Mouse (Mus musculus) hindbrain, embryonic 11.5 days (tissue): ENCODE results near the gene Rmnd5b. TPM values are rescaled to one million over a fixed set of nuclear protein-coding genes. Genes with fewer than 3 reads are reported as not detected.
A peak's percentile ranks its signal among the peaks of the same experiment; 100 is the strongest.
"Not testable (repeated sequence)": the region's sequence is repeated elsewhere in the genome, so short reads cannot be mapped to it uniquely, and the experiment has no call there.

Source experiments
- ATAC-seq: fragments of 200-750 bp; cut with Nextera tagmentation; 2 replicates; pipeline ENCODE4 v1.8.0; 2017; ENCODE audit warnings: mild to moderate bottlenecking, moderate TSS enrichment, moderate library complexity; ENCODE audit not compliant: low FRiP score
- DNase-seq: peaks from one replicate; pipeline ENCODE4 v3.0.0-alpha.2; 2015; ENCODE audit warnings: low spot score
- H3K27ac ChIP-seq: fragments of 300-500 bp; sonication (generic); 2 replicates; pipeline ENCODE4 v1.5.1; 2014; ENCODE audit warnings: mild to moderate bottlenecking, low read depth, low read length
- H3K27me3 ChIP-seq: fragments of 300-500 bp; sonication (generic); 2 replicates; pipeline ENCODE4 v1.6.1; 2014; ENCODE audit warnings: mild to moderate bottlenecking, low read length, moderate library complexity, mixed read lengths; ENCODE audit not compliant: control insufficient read depth, insufficient read depth
- H3K36me3 ChIP-seq: fragments of 300-500 bp; sonication (generic); 2 replicates; pipeline ENCODE4 v1.6.1; 2014; ENCODE audit warnings: mild to moderate bottlenecking, low read length, moderate library complexity, mixed read lengths; ENCODE audit not compliant: control insufficient read depth, insufficient read depth
- H3K4me1 ChIP-seq: fragments of 300-500 bp; sonication (generic); replicated peaks from 2 replicates; pipeline ENCODE4 v1.6.1; 2014; ENCODE audit warnings: low read length, mixed read lengths; ENCODE audit not compliant: control insufficient read depth, insufficient read depth
- H3K4me2 ChIP-seq: fragments of 300-500 bp; sonication (generic); replicated peaks from 2 replicates; pipeline ENCODE4 v1.6.1; 2014; ENCODE audit warnings: mild to moderate bottlenecking, low read depth, low read length
- H3K4me3 ChIP-seq: fragments of 300-500 bp; sonication (generic); 2 replicates; pipeline ENCODE4 v1.5.1; 2014; ENCODE audit warnings: low read depth, low read length
- H3K9ac ChIP-seq: fragments of 300-500 bp; sonication (generic); 2 replicates; pipeline ENCODE4 v1.6.1; 2014; ENCODE audit warnings: low read depth, low read length
- H3K9me3 ChIP-seq: fragments of 300-500 bp; sonication (generic); 2 replicates; pipeline ENCODE4 v1.6.1; 2016; ENCODE audit warnings: low read length; ENCODE audit not compliant: control insufficient read depth
- WGBS: fragments of 180-500 bp; shearing (Covaris S2); extraction: QIAGEN DNeasy Blood & Tissue Kit; methylation state at CpG from one replicate; pipeline ENCODE4 v1.1.7; 2014; 5-methylcytosine and 5-hydroxymethylcytosine counted together
- polyA plus RNA-seq: library from polyadenylated mRNA; unstranded; fragments of >200 nt; fragmentation: Nextera tagmentation; extraction: Ambion mirVana; gene quantifications from 2 replicates; pipeline ENCODE4 v1.2.1, GENCODE M21; 2014

Gene Rmnd5b
- polyA plus RNA-seq, 1 experiment from 2014 or later, result 43.7 TPM

GRCm38 (mm10) chr11:51609940-51610339 is 25.8 kb downstream of the Rmnd5b start:
- 85% methylated on average over 5 of the region's 5 CpGs for WGBS

GRCm38 (mm10) chr11:51609266-51609909 is 26.3 kb downstream of the Rmnd5b start:
- 89% methylated on average over 3 of the region's 3 CpGs for WGBS
- ATAC-seq, result no peak

More at GRCm38 (mm10) chr11:51609940-51610339, 25.8 kb downstream of the Rmnd5b start:
- H3K36me3 ChIP-seq, H3K27me3 ChIP-seq, H3K9me3 ChIP-seq, H3K4me3 ChIP-seq, ATAC-seq, H3K4me1 ChIP-seq, DNase-seq, H3K4me2 ChIP-seq, H3K27ac ChIP-seq, H3K9ac ChIP-seq: not testable (repeated sequence)

GRCm38 (mm10) chr11:51607096-51607738 is 28.5 kb downstream of the Rmnd5b start:
- Histone ChIP-seq H3K9me3 (no peaks in the 10 kb centered on the region), H3K27ac (peak overlapping the region; percentile 95), H3K4me3 (peak overlapping the region; percentile 99), H3K27me3 (no peaks in the 10 kb centered on the region), H3K9ac (peak overlapping the region; percentile 82), H3K4me2 (peak overlapping the region; percentile 64), H3K36me3 (peaks cover 20% of the 10 kb centered on the region), H3K4me1 (0 out of 2 replicates have a peak, but pooled peaks cover 5% of the 10 kb centered on the region)
- ATAC-seq (peak; percentile 64; the same call in 1 of the 2 replicates), DNase-seq (no peak)
- 12% methylated on average over 15 of the region's 15 CpGs for WGBS

More at GRCm38 (mm10) chr11:51609266-51609909, 26.3 kb downstream of the Rmnd5b start:
- no peaks in the 10 kb centered on the region for H3K27me3 ChIP-seq
- H3K27ac ChIP-seq, result no peak overlapping the region
- H3K36me3 ChIP-seq, result peaks cover 4% of the 10 kb centered on the region
- 0 out of 2 replicates have a peak, but pooled peaks cover 5% of the 10 kb centered on the region for H3K4me1 ChIP-seq
- no peak overlapping the region for H3K4me2 ChIP-seq
- H3K4me3 ChIP-seq, result no peak overlapping the region
- no peak overlapping the region for H3K9ac ChIP-seq
- H3K9me3 ChIP-seq, result no peaks in the 10 kb centered on the region
- no peak for DNase-seq

- Histone ChIP-seq H3K27ac (peak within 1 kb of the TSS; percentile 95), H3K27me3 (no peaks in the 10 kb centered on the region), H3K36me3 (peaks cover 27% of the 10 kb centered on the region), H3K4me1 (0 out of 2 replicates have a peak, but pooled peaks cover 5% of the 10 kb centered on the region), H3K4me2 (peak within 1 kb of the TSS; percentile 82), H3K9ac (peak within 1 kb of the TSS; percentile 100), H3K4me3 (peak within 1 kb of the TSS; percentile 99), H3K9me3 (no peaks in the 10 kb centered on the region)
- under 1% methylated on average over 66 of the region's 91 CpGs for WGBS
- ATAC-seq (peak; percentile 94), DNase-seq (peak; percentile 98)
Observed at GRCm38 (mm10) chr11:51606447-51607095, 29.1 kb downstream of the Rmnd5b start, which contains the start of gene Hnrnpab. Gene Hnrnpab (minus strand): TSS chr11:51606847.

GRCm38 (mm10) chr11:51605602-51606446 is 29.9 kb downstream of the Rmnd5b start:
- peak; percentile 62 for ATAC-seq
- peak overlapping the region; percentile 82 for H3K4me2 ChIP-seq
- H3K9ac ChIP-seq, result peak overlapping the region; percentile 100
- peaks cover 33% of the 10 kb centered on the region for H3K36me3 ChIP-seq
- H3K27me3 ChIP-seq, result no peaks in the 10 kb centered on the region
- WGBS, result under 1% methylated on average over 60 of the region's 81 CpGs
- no peaks in the 10 kb centered on the region for H3K9me3 ChIP-seq
- 0 out of 2 replicates have a peak, but pooled peaks cover 5% of the 10 kb centered on the region for H3K4me1 ChIP-seq
- DNase-seq, result peak; percentile 81
- H3K4me3 ChIP-seq, result peak overlapping the region; percentile 99
- peak overlapping the region; percentile 95 for H3K27ac ChIP-seq

- Histone ChIP-seq H3K27me3 (no peaks in the 10 kb centered on the region), H3K4me2 (no peak overlapping the region), H3K4me1 (peaks cover 3% of the 10 kb centered on the region; the same call in 1 of the 2 replicates), H3K27ac (no peak overlapping the region), H3K4me3 (no peak overlapping the region), H3K36me3 (peaks cover 49% of the 10 kb centered on the region), H3K9ac (no peak overlapping the region), H3K9me3 (no peaks in the 10 kb centered on the region)
- 95% methylated on average over 3 of the region's 3 CpGs for WGBS
- no peak for DNase-seq
- no peak for ATAC-seq
Observed at GRCm38 (mm10) chr11:51602253-51602652, 33.4 kb downstream of the Rmnd5b start.

GRCm38 (mm10) chr11:51597553-51597952 is 38.1 kb downstream of the Rmnd5b start:
- Histone ChIP-seq H3K4me1 (no peaks in the 10 kb centered on the region; the same call in 1 of the 2 replicates), H3K36me3 (peaks cover 35% of the 10 kb centered on the region), H3K4me3 (no peak overlapping the region), H3K4me2 (no peak overlapping the region), H3K27ac (no peak overlapping the region), H3K27me3 (no peaks in the 10 kb centered on the region), H3K9me3 (no peaks in the 10 kb centered on the region), H3K9ac (no peak overlapping the region)
- DNase-seq, result no peak
- WGBS, result 84% methylated on average over 2 of the region's 2 CpGs
- no peak for ATAC-seq
